Mouse (Mus musculus) liver, embryonic 12.5 days (tissue): ENCODE data around the gene Zdhhc18. TPM values are rescaled to one million over a fixed set of nuclear protein-coding genes. Genes with fewer than 3 reads are reported as not detected.

Experiments used
- ATAC-seq: fragments of 200-750 bp; cut with Nextera tagmentation; 2 replicates; pipeline ENCODE4 v1.8.0; 2017; ENCODE audit warnings: moderate number of reproducible peaks, mild to moderate bottlenecking, moderate library complexity
- H3K27ac ChIP-seq: fragments of 300-500 bp; sonication (generic); 2 replicates; pipeline ENCODE4 v1.5.1; 2016; ENCODE audit warnings: mild to moderate bottlenecking
- H3K27me3 ChIP-seq: fragments of 300-500 bp; sonication (generic); replicated peaks from 2 replicates; pipeline ENCODE4 v1.6.1; 2016; ENCODE audit warnings: mild to moderate bottlenecking, moderate library complexity
- H3K36me3 ChIP-seq: fragments of 300-500 bp; sonication (generic); 2 replicates; pipeline ENCODE4 v1.6.1; 2016; ENCODE audit warnings: mild to moderate bottlenecking, moderate library complexity
- H3K4me1 ChIP-seq: fragments of 300-500 bp; sonication (generic); 2 replicates; pipeline ENCODE4 v1.6.1; 2016
- H3K4me2 ChIP-seq: fragments of 300-500 bp; sonication (generic); 2 replicates; pipeline ENCODE4 v1.6.1; 2016; ENCODE audit warnings: mild to moderate bottlenecking, moderate library complexity
- H3K4me3 ChIP-seq: fragments of 300-500 bp; sonication (generic); 2 replicates; pipeline ENCODE4 v1.5.1; 2016; ENCODE audit warnings: mild to moderate bottlenecking, moderate library complexity
- H3K9ac ChIP-seq: fragments of 300-500 bp; sonication (generic); 2 replicates; pipeline ENCODE4 v1.6.1; 2016; ENCODE audit warnings: mild to moderate bottlenecking, moderate library complexity
- H3K9me3 ChIP-seq: fragments of 300-500 bp; sonication (generic); replicated peaks from 2 replicates; pipeline ENCODE4 v1.6.1; 2016; ENCODE audit warnings: mild to moderate bottlenecking, moderate library complexity
- WGBS: fragments of 180-500 bp; shearing (Covaris S2); methylation state at CpG from one replicate; pipeline ENCODE4 v1.1.7; 2016; ENCODE audit not compliant: insufficient replicate concordance; 5-methylcytosine and 5-hydroxymethylcytosine counted together
- polyA plus RNA-seq: library from polyadenylated mRNA; unstranded; fragments of >200 nt; fragmentation: Nextera tagmentation; extraction: Ambion mirVana; gene quantifications from 2 replicates; pipeline ENCODE4 v1.2.1, GENCODE M21; 2016

Gene Zdhhc18
- polyA plus RNA-seq, 1 experiment from 2014 or later: 4.6 TPM

GRCm38 (mm10) chr4:133598616-133599015 is 51.3 kb downstream of the Zdhhc18 start:
- Histone ChIP-seq H3K9me3 (no peaks in the 10 kb centered on the region), H3K4me2 (peak overlapping the region; percentile 80), H3K9ac (peak overlapping the region; percentile 55; the same call in 1 of the 2 replicates), H3K4me1 (peaks cover 38% of the 10 kb centered on the region), H3K36me3 (peaks cover 1% of the 10 kb centered on the region; the same call in 1 of the 2 replicates), H3K27ac (no peak overlapping the region), H3K4me3 (peak overlapping the region; percentile 62), H3K27me3 (peaks cover 60% of the 10 kb centered on the region)
- no peak for ATAC-seq
- 38% methylated on average over 4 of the region's 4 CpGs for WGBS

GRCm38 (mm10) chr4:133596084-133596483 is 53.9 kb downstream of the Zdhhc18 start:
- Histone ChIP-seq H3K9me3 (no peaks in the 10 kb centered on the region), H3K27me3 (peaks cover 37% of the 10 kb centered on the region), H3K36me3 (peaks cover 22% of the 10 kb centered on the region), H3K27ac (no peak overlapping the region), H3K4me2 (no peak overlapping the region), H3K4me1 (peaks cover 33% of the 10 kb centered on the region), H3K9ac (no peak overlapping the region), H3K4me3 (no peak overlapping the region)
- WGBS: 66% methylated on average over 6 of the region's 6 CpGs
- no peak for ATAC-seq

GRCm38 (mm10) chr4:133595538-133595937 is 54.4 kb downstream of the Zdhhc18 start:
- H3K4me2 ChIP-seq: no peak overlapping the region
- no peaks in the 10 kb centered on the region for H3K9me3 ChIP-seq
- 50% methylated on average over 7 of the region's 7 CpGs for WGBS
- H3K4me3 ChIP-seq: no peak overlapping the region
- H3K9ac ChIP-seq: no peak overlapping the region
- no peak for ATAC-seq
- no peak overlapping the region for H3K27ac ChIP-seq
- H3K27me3 ChIP-seq: peaks cover 31% of the 10 kb centered on the region
- peaks cover 27% of the 10 kb centered on the region for H3K36me3 ChIP-seq
- H3K4me1 ChIP-seq: peaks cover 33% of the 10 kb centered on the region

GRCm38 (mm10) chr4:133592570-133592969 is 57.4 kb downstream of the Zdhhc18 start:
- Histone ChIP-seq H3K27me3 (0 out of 2 replicates have a peak, but pooled peaks cover 3% of the 10 kb centered on the region), H3K9me3 (no peaks in the 10 kb centered on the region), H3K9ac (no peak overlapping the region), H3K4me1 (peaks cover 10% of the 10 kb centered on the region), H3K4me2 (no peak overlapping the region), H3K36me3 (peaks cover 57% of the 10 kb centered on the region), H3K4me3 (no peak overlapping the region), H3K27ac (no peak overlapping the region)
- WGBS: 25% methylated on average over 7 of the region's 7 CpGs
- peak; percentile 11; the same call in 1 of the 2 replicates for ATAC-seq

- peak within 1 kb of the TSS; percentile 89 for H3K27ac ChIP-seq
- H3K4me3 ChIP-seq: peak within 1 kb of the TSS; percentile 94
- H3K9ac ChIP-seq: peak within 1 kb of the TSS; percentile 85
- under 1% methylated on average over 65 of the region's 65 CpGs for WGBS
- H3K27me3 ChIP-seq: no peaks in the 10 kb centered on the region
- peaks cover 24% of the 10 kb centered on the region for H3K4me1 ChIP-seq
- ATAC-seq: peak; percentile 82
- H3K4me2 ChIP-seq: peak within 1 kb of the TSS; percentile 98
- H3K9me3 ChIP-seq: no peaks in the 10 kb centered on the region
- H3K36me3 ChIP-seq: peaks cover 73% of the 10 kb centered on the region
These were observed 65.6 kb downstream of the Zdhhc18 start, which contains the start of gene Gpn2 for GRCm38 (mm10) chr4:133584059-133584951. Gene Gpn2, plus strand, starts transcription at chr4:133584362.

- peaks cover 73% of the 10 kb centered on the region for H3K36me3 ChIP-seq
- peak; percentile 48 for ATAC-seq
- H3K27ac ChIP-seq: peak overlapping the region; percentile 89
- H3K27me3 ChIP-seq: no peaks in the 10 kb centered on the region
- H3K4me3 ChIP-seq: peak overlapping the region; percentile 94
- H3K4me2 ChIP-seq: peak overlapping the region; percentile 98
- WGBS: 53% methylated on average over 6 of the region's 6 CpGs
- peaks cover 24% of the 10 kb centered on the region for H3K4me1 ChIP-seq
- H3K9ac ChIP-seq: peak overlapping the region; percentile 85
- no peaks in the 10 kb centered on the region for H3K9me3 ChIP-seq
These were observed 66.3 kb downstream of the Zdhhc18 start for GRCm38 (mm10) chr4:133583690-133584058.

- no peak overlapping the region for H3K27ac ChIP-seq
- H3K4me1 ChIP-seq: peaks cover 28% of the 10 kb centered on the region
- no peaks in the 10 kb centered on the region for H3K9me3 ChIP-seq
- 83% methylated on average over 12 of the region's 12 CpGs for WGBS
- peaks cover 52% of the 10 kb centered on the region for H3K36me3 ChIP-seq
- H3K9ac ChIP-seq: no peak overlapping the region
- H3K4me2 ChIP-seq: no peak overlapping the region
- no peaks in the 10 kb centered on the region for H3K27me3 ChIP-seq
- ATAC-seq: no peak
- no peak overlapping the region for H3K4me3 ChIP-seq
These were observed 72.0 kb downstream of the Zdhhc18 start for GRCm38 (mm10) chr4:133577983-133578382.

GRCm38 (mm10) chr4:133574843-133575202 is 75.1 kb downstream of the Zdhhc18 start:
- ATAC-seq: peak; percentile 54; the same call in 1 of the 2 replicates
- Histone ChIP-seq H3K4me1 (peaks cover 25% of the 10 kb centered on the region), H3K9me3 (no peaks in the 10 kb centered on the region), H3K27me3 (no peaks in the 10 kb centered on the region), H3K9ac (peak overlapping the region; percentile 89), H3K4me3 (peak overlapping the region; percentile 96), H3K27ac (peak overlapping the region; percentile 92), H3K4me2 (peak overlapping the region; percentile 94), H3K36me3 (peaks cover 21% of the 10 kb centered on the region)
- WGBS: 1% methylated on average over 41 of the region's 41 CpGs

GRCm38 (mm10) chr4:133574070-133574842 is 75.7 kb downstream of the Zdhhc18 start, which contains the start of gene Gpatch3:
Gene Gpatch3, plus strand, starts transcription at chr4:133574745.
- 5% methylated on average over 44 of the region's 44 CpGs for WGBS
- peak; percentile 85 for ATAC-seq
- Histone ChIP-seq H3K4me1 (peaks cover 25% of the 10 kb centered on the region), H3K9me3 (no peaks in the 10 kb centered on the region), H3K27me3 (no peaks in the 10 kb centered on the region), H3K9ac (peak within 1 kb of the TSS; percentile 89), H3K27ac (peak within 1 kb of the TSS; percentile 92), H3K4me3 (peak within 1 kb of the TSS; percentile 96), H3K4me2 (peak within 1 kb of the TSS; percentile 94), H3K36me3 (peaks cover 16% of the 10 kb centered on the region)

GRCm38 (mm10) chr4:133570066-133570466 is 79.9 kb downstream of the Zdhhc18 start:
- peaks cover 18% of the 10 kb centered on the region for H3K4me1 ChIP-seq
- no peaks in the 10 kb centered on the region for H3K9me3 ChIP-seq
- no peaks in the 10 kb centered on the region for H3K27me3 ChIP-seq
- WGBS: 46% methylated on average over 10 of the region's 10 CpGs
- no peak overlapping the region; the same call in 1 of the 2 replicates for H3K4me2 ChIP-seq
- H3K9ac ChIP-seq: no peak overlapping the region
- peak overlapping the region; percentile 50 for H3K27ac ChIP-seq
- H3K4me3 ChIP-seq: no peak overlapping the region
- no peak for ATAC-seq
- H3K36me3 ChIP-seq: no peaks in the 10 kb centered on the region

GRCm38 (mm10) chr4:133569291-133570065 is 80.5 kb downstream of the Zdhhc18 start:
- H3K36me3 ChIP-seq: no peaks in the 10 kb centered on the region
- no peaks in the 10 kb centered on the region for H3K27me3 ChIP-seq
- peaks cover 15% of the 10 kb centered on the region for H3K4me1 ChIP-seq
- no peak for ATAC-seq
- H3K9ac ChIP-seq: no peak overlapping the region
- no peaks in the 10 kb centered on the region; the same call in 1 of the 2 replicates for H3K9me3 ChIP-seq
- no peak overlapping the region for H3K4me3 ChIP-seq
- WGBS: 67% methylated on average over 10 of the region's 10 CpGs
- no peak overlapping the region; the same call in 1 of the 2 replicates for H3K4me2 ChIP-seq
- peak overlapping the region; percentile 50; the same call in 1 of the 2 replicates for H3K27ac ChIP-seq
